Mouse (Mus musculus) forebrain, embryonic 16.5 days (tissue): ENCODE measurements around the gene Nfat5. TPM values are rescaled to one million over a fixed set of nuclear protein-coding genes. Genes with fewer than 3 reads are reported as not detected.
A peak's percentile ranks its signal among the peaks of the same experiment; 100 is the strongest.

ENCODE experiments used
- ATAC-seq: fragments of 200-750 bp; cut with Nextera tagmentation; 2 replicates; pipeline ENCODE4 v1.8.0; 2017; ENCODE audit warnings: mild to moderate bottlenecking, moderate library complexity
- H3K27ac ChIP-seq: fragments of 300-500 bp; sonication (generic); 2 replicates; pipeline ENCODE4 v1.5.1; 2014; ENCODE audit warnings: low read length, control low read depth
- H3K27me3 ChIP-seq: fragments of 300-500 bp; sonication (generic); replicated peaks from 2 replicates; pipeline ENCODE4 v1.6.1; 2014; ENCODE audit warnings: low read length; ENCODE audit not compliant: control insufficient read depth, insufficient read depth
- H3K36me3 ChIP-seq: fragments of 300-500 bp; sonication (generic); 2 replicates; pipeline ENCODE4 v1.6.1; 2014; ENCODE audit not compliant: control insufficient read depth, insufficient read depth
- H3K4me1 ChIP-seq: fragments of 300-500 bp; sonication (generic); replicated peaks from 2 replicates; pipeline ENCODE4 v1.6.1; 2014; ENCODE audit warnings: low read length; ENCODE audit not compliant: control insufficient read depth, insufficient read depth
- H3K4me2 ChIP-seq: fragments of 300-500 bp; sonication (generic); 2 replicates; pipeline ENCODE4 v1.6.1; 2014; ENCODE audit warnings: mild to moderate bottlenecking, low read length, control low read depth
- H3K4me3 ChIP-seq: fragments of 300-500 bp; sonication (generic); replicated peaks from 2 replicates; pipeline ENCODE4 v1.5.1; 2014; ENCODE audit warnings: mild to moderate bottlenecking, low read length, control low read depth
- H3K9ac ChIP-seq: fragments of 300-500 bp; sonication (generic); replicated peaks from 2 replicates; pipeline ENCODE4 v1.6.1; 2014; ENCODE audit warnings: low read depth, low read length, control low read depth
- H3K9me3 ChIP-seq: fragments of 300-500 bp; sonication (generic); 2 replicates; pipeline ENCODE4 v1.6.1; 2016; ENCODE audit warnings: low read length; ENCODE audit not compliant: control insufficient read depth
- WGBS: fragments of 180-500 bp; shearing (Covaris S2); extraction: QIAGEN DNeasy Blood & Tissue Kit; methylation state at CpG from one replicate; pipeline ENCODE4 v1.1.7; 2014; 5-methylcytosine and 5-hydroxymethylcytosine counted together
- polyA plus RNA-seq: library from polyadenylated mRNA; unstranded; fragments of >200 nt; fragmentation: Nextera tagmentation; extraction: Ambion mirVana; gene quantifications from 2 replicates; pipeline ENCODE4 v1.2.1, GENCODE M21; 2015

Nfat5 gene
- polyA plus RNA-seq, 1 experiment from 2014 or later: 11.8 TPM

DNA sequence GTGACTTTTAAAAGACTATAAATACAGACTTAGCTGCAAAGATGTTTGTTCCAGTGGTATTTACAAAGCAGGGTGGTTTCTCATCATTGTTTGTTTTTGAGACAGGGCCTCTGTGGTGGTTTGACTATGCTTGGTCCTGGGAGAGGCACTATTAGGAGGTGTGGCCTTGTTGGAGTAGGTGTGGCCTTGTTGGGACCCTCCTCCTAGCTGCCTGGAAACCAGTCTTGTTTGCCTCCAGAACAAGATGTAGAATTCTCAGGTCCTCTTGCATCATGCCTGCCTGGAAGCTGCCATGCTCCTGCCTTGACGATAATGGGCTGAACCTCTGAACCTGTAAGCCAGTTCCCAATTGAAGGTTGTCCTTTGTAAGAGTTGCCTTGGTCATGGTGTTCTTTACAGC lies 14.7 kb upstream of the Nfat5 start:
- no peaks in the 10 kb centered on the region for H3K9me3 ChIP-seq
- no peaks in the 10 kb centered on the region for H3K4me1 ChIP-seq
- H3K9ac ChIP-seq: no peak overlapping the region
- H3K4me2 ChIP-seq: no peak overlapping the region
- H3K36me3 ChIP-seq: no peaks in the 10 kb centered on the region
- WGBS: 87% methylated on average over 1 of the region's 1 CpGs
- H3K27ac ChIP-seq: no peak overlapping the region
- no peak overlapping the region for H3K4me3 ChIP-seq
- ATAC-seq: no peak
- no peaks in the 10 kb centered on the region for H3K27me3 ChIP-seq

DNA sequence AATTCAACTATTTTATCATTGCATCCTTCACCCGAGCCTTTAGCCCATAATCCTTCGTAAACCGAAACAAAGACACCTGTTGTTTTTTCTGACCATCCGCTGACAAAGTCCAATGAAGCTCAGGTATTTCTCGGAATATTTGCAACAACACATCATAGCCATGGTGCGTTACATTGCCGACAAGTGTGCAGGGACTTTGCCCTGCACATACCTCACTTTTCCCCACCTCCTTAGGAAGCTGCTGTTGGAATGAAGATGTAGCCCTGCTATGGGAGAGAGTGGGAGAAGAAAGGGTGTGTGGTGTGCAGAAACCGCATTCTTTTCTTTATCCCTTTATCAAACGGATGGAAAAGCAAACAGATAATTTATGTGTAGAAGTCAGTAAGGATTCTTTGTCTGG lies 6.6 kb upstream of the Nfat5 start:
- Histone ChIP-seq H3K9me3 (no peaks in the 10 kb centered on the region), H3K9ac (no peak overlapping the region), H3K4me3 (no peak overlapping the region), H3K4me2 (no peak overlapping the region), H3K4me1 (no peaks in the 10 kb centered on the region), H3K36me3 (no peaks in the 10 kb centered on the region), H3K27me3 (no peaks in the 10 kb centered on the region), H3K27ac (no peak overlapping the region)
- WGBS: 80% methylated on average over 9 of the region's 9 CpGs
- ATAC-seq: no peak

GRCm38 (mm10) chr8:107287522-107287921 lies 5.7 kb upstream of the Nfat5 start:
- 47% methylated on average over 5 of the region's 5 CpGs for WGBS
- H3K36me3 ChIP-seq: no peaks in the 10 kb centered on the region
- H3K27me3 ChIP-seq: no peaks in the 10 kb centered on the region
- H3K4me1 ChIP-seq: peaks cover under 1% of the 10 kb centered on the region; the same call in 1 of the 2 replicates
- H3K9ac ChIP-seq: no peak overlapping the region
- ATAC-seq: no peak
- H3K4me2 ChIP-seq: no peak overlapping the region
- H3K27ac ChIP-seq: no peak overlapping the region
- H3K4me3 ChIP-seq: no peak overlapping the region
- H3K9me3 ChIP-seq: no peaks in the 10 kb centered on the region

GRCm38 (mm10) chr8:107291171-107291601 lies 2.1 kb upstream of the Nfat5 start:
- peaks cover 10% of the 10 kb centered on the region for H3K4me1 ChIP-seq
- no peaks in the 10 kb centered on the region for H3K36me3 ChIP-seq
- H3K27me3 ChIP-seq: no peaks in the 10 kb centered on the region
- H3K4me3 ChIP-seq: no peak overlapping the region
- H3K9me3 ChIP-seq: no peaks in the 10 kb centered on the region
- no peak overlapping the region for H3K4me2 ChIP-seq
- whole genome bisulfite sequencing: 93% methylated on average over 4 of the region's 4 CpGs
- ATAC-seq: no peak
- H3K9ac ChIP-seq: no peak overlapping the region
- H3K27ac ChIP-seq: no peak overlapping the region

GRCm38 (mm10) chr8:107292119-107292927 lies 947 bp upstream of the Nfat5 start:
- 57% methylated on average over 18 of the region's 18 CpGs for WGBS
- Histone ChIP-seq H3K4me3 (peak overlapping the region; percentile 93), H3K4me1 (peaks cover 10% of the 10 kb centered on the region), H3K36me3 (no peaks in the 10 kb centered on the region), H3K4me2 (peak overlapping the region; percentile 49), H3K27me3 (no peaks in the 10 kb centered on the region), H3K9me3 (no peaks in the 10 kb centered on the region), H3K27ac (peak overlapping the region; percentile 89), H3K9ac (peak overlapping the region; percentile 93)
- ATAC-seq: peak; percentile 10

- Histone ChIP-seq H3K9me3 (no peaks in the 10 kb centered on the region), H3K36me3 (no peaks in the 10 kb centered on the region), H3K4me2 (peak overlapping the region; percentile 72), H3K27ac (peak overlapping the region; percentile 87), H3K4me1 (peaks cover 10% of the 10 kb centered on the region), H3K4me3 (peak overlapping the region; percentile 93), H3K9ac (peak overlapping the region; percentile 93), H3K27me3 (no peaks in the 10 kb centered on the region)
- WGBS: under 1% methylated on average over 70 of the region's 98 CpGs
- ATAC-seq: peak; percentile 58
Observed at GRCm38 (mm10) chr8:107293641-107294628, 665 bp downstream of the Nfat5 start.

- no peak overlapping the region for H3K27ac ChIP-seq
- no peak overlapping the region for H3K4me3 ChIP-seq
- H3K36me3 ChIP-seq: no peaks in the 10 kb centered on the region
- no peak overlapping the region for H3K9ac ChIP-seq
- peaks cover 10% of the 10 kb centered on the region for H3K4me1 ChIP-seq
- H3K9me3 ChIP-seq: no peaks in the 10 kb centered on the region
- no peaks in the 10 kb centered on the region for H3K27me3 ChIP-seq
- ATAC-seq: no peak
- no peak overlapping the region for H3K4me2 ChIP-seq
- WGBS: 85% methylated on average over 1 of the region's 1 CpGs
Observed at GRCm38 (mm10) chr8:107295450-107295849, 2.2 kb downstream of the Nfat5 start.

GRCm38 (mm10) chr8:107311876-107312275 lies 18.6 kb downstream of the Nfat5 start:
- Histone ChIP-seq H3K4me2 (no peak overlapping the region), H3K4me3 (no peak overlapping the region), H3K27me3 (no peaks in the 10 kb centered on the region), H3K36me3 (no peaks in the 10 kb centered on the region), H3K4me1 (no peaks in the 10 kb centered on the region), H3K9me3 (no peaks in the 10 kb centered on the region), H3K27ac (no peak overlapping the region), H3K9ac (no peak overlapping the region)
- no peak for ATAC-seq

DNA sequence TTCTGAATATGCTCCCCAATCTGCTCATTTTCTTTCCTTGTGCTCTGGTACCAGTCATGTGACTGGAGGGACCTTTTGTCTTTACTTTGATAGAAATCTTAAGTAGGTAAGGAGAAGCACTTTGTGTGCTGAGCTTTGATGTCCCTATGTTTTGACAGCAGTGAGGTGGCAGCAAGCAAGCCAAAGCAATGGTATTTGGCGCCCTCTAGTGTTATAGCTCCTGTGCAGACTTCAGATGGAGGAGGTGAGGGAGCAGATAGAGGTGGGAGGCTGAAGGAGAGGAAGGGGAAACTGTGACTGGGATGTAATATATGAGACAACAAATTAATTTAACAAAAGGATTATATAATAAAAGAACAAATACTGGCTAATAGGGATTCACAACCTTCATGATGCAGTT lies 30.9 kb downstream of the Nfat5 start:
- H3K9ac ChIP-seq: no peak overlapping the region
- 0% methylated on average over 1 of the region's 1 CpGs for WGBS
- H3K4me2 ChIP-seq: no peak overlapping the region
- ATAC-seq: peak; percentile 73
- no peak overlapping the region for H3K27ac ChIP-seq
- no peaks in the 10 kb centered on the region for H3K4me1 ChIP-seq
- H3K4me3 ChIP-seq: no peak overlapping the region
- H3K36me3 ChIP-seq: no peaks in the 10 kb centered on the region
- H3K9me3 ChIP-seq: no peaks in the 10 kb centered on the region
- no peaks in the 10 kb centered on the region for H3K27me3 ChIP-seq
